Mouse (Mus musculus) hindbrain, embryonic 11.5 days (tissue): ENCODE data around the gene Efcab9. TPM values are rescaled to one million over a fixed set of nuclear protein-coding genes. Genes with fewer than 3 reads are reported as not detected.

ENCODE experiments used
- ATAC-seq: fragments of 200-750 bp; cut with Nextera tagmentation; 2 replicates; pipeline ENCODE4 v1.8.0; 2017; ENCODE audit warnings: mild to moderate bottlenecking, moderate TSS enrichment, moderate library complexity; ENCODE audit not compliant: low FRiP score
- DNase-seq: peaks from one replicate; pipeline ENCODE4 v3.0.0-alpha.2; 2015; ENCODE audit warnings: low spot score
- H3K27ac ChIP-seq: fragments of 300-500 bp; sonication (generic); 2 replicates; pipeline ENCODE4 v1.5.1; 2014; ENCODE audit warnings: mild to moderate bottlenecking, low read depth, low read length
- H3K27me3 ChIP-seq: fragments of 300-500 bp; sonication (generic); 2 replicates; pipeline ENCODE4 v1.6.1; 2014; ENCODE audit warnings: mild to moderate bottlenecking, low read length, moderate library complexity, mixed read lengths; ENCODE audit not compliant: control insufficient read depth, insufficient read depth
- H3K36me3 ChIP-seq: fragments of 300-500 bp; sonication (generic); 2 replicates; pipeline ENCODE4 v1.6.1; 2014; ENCODE audit warnings: mild to moderate bottlenecking, low read length, moderate library complexity, mixed read lengths; ENCODE audit not compliant: control insufficient read depth, insufficient read depth
- H3K4me1 ChIP-seq: fragments of 300-500 bp; sonication (generic); replicated peaks from 2 replicates; pipeline ENCODE4 v1.6.1; 2014; ENCODE audit warnings: low read length, mixed read lengths; ENCODE audit not compliant: control insufficient read depth, insufficient read depth
- H3K4me2 ChIP-seq: fragments of 300-500 bp; sonication (generic); replicated peaks from 2 replicates; pipeline ENCODE4 v1.6.1; 2014; ENCODE audit warnings: mild to moderate bottlenecking, low read depth, low read length
- H3K4me3 ChIP-seq: fragments of 300-500 bp; sonication (generic); 2 replicates; pipeline ENCODE4 v1.5.1; 2014; ENCODE audit warnings: low read depth, low read length
- H3K9ac ChIP-seq: fragments of 300-500 bp; sonication (generic); 2 replicates; pipeline ENCODE4 v1.6.1; 2014; ENCODE audit warnings: low read depth, low read length
- H3K9me3 ChIP-seq: fragments of 300-500 bp; sonication (generic); 2 replicates; pipeline ENCODE4 v1.6.1; 2016; ENCODE audit warnings: low read length; ENCODE audit not compliant: control insufficient read depth
- WGBS: fragments of 180-500 bp; shearing (Covaris S2); extraction: QIAGEN DNeasy Blood & Tissue Kit; methylation state at CpG from one replicate; pipeline ENCODE4 v1.1.7; 2014; 5-methylcytosine and 5-hydroxymethylcytosine counted together
- polyA plus RNA-seq: library from polyadenylated mRNA; unstranded; fragments of >200 nt; fragmentation: Nextera tagmentation; extraction: Ambion mirVana; gene quantifications from 2 replicates; pipeline ENCODE4 v1.2.1, GENCODE M21; 2014

Efcab9 gene
- polyA plus RNA-seq, 1 experiment from 2014 or later, result 0.28 TPM

- WGBS, result 94% methylated on average over 2 of the region's 2 CpGs
- Histone ChIP-seq H3K4me2 (no peak overlapping the region), H3K27ac (no peak overlapping the region), H3K4me1 (no peaks in the 10 kb centered on the region), H3K4me3 (no peak overlapping the region), H3K36me3 (no peaks in the 10 kb centered on the region), H3K9ac (no peak overlapping the region), H3K9me3 (no peaks in the 10 kb centered on the region), H3K27me3 (no peaks in the 10 kb centered on the region)
- DNase-seq, result no peak
- ATAC-seq, result no peak
Measured at GRCm38 (mm10) chr11:32503711-32504110, 28.2 kb downstream of the Efcab9 start.

GRCm38 (mm10) chr11:32499931-32500330 is 31.9 kb downstream of the Efcab9 start:
- H3K27ac ChIP-seq, result no peak overlapping the region
- no peaks in the 10 kb centered on the region for H3K27me3 ChIP-seq
- ATAC-seq, result no peak
- no peak for DNase-seq
- WGBS, result 98% methylated on average over 4 of the region's 4 CpGs
- H3K4me3 ChIP-seq, result no peak overlapping the region
- no peaks in the 10 kb centered on the region for H3K9me3 ChIP-seq
- H3K4me2 ChIP-seq, result no peak overlapping the region
- no peak overlapping the region for H3K9ac ChIP-seq
- no peaks in the 10 kb centered on the region for H3K36me3 ChIP-seq
- H3K4me1 ChIP-seq, result no peaks in the 10 kb centered on the region

- H3K9me3 ChIP-seq, result no peaks in the 10 kb centered on the region
Measured at GRCm38 (mm10) chr11:32498757-32499535, 32.9 kb downstream of the Efcab9 start.

GRCm38 (mm10) chr11:32495283-32495682 is 36.6 kb downstream of the Efcab9 start:
- 93% methylated on average over 2 of the region's 2 CpGs for WGBS

More at GRCm38 (mm10) chr11:32498757-32499535, 32.9 kb downstream of the Efcab9 start:
- H3K9ac ChIP-seq, result no peak overlapping the region
- no peaks in the 10 kb centered on the region for H3K27me3 ChIP-seq
- no peak overlapping the region for H3K4me3 ChIP-seq
- H3K27ac ChIP-seq, result no peak overlapping the region
- ATAC-seq (no peak), DNase-seq (no peak)
- H3K4me2 ChIP-seq, result no peak overlapping the region
- no peaks in the 10 kb centered on the region for H3K36me3 ChIP-seq
- 92% methylated on average over 7 of the region's 7 CpGs for WGBS
- no peaks in the 10 kb centered on the region for H3K4me1 ChIP-seq

GRCm38 (mm10) chr11:32493312-32493711 is 38.6 kb downstream of the Efcab9 start:
- H3K4me1 ChIP-seq, result no peaks in the 10 kb centered on the region
- H3K9me3 ChIP-seq, result no peaks in the 10 kb centered on the region
- no peak overlapping the region for H3K4me3 ChIP-seq
- no peak overlapping the region for H3K27ac ChIP-seq
- DNase-seq (no peak), ATAC-seq (no peak)
- H3K36me3 ChIP-seq, result no peaks in the 10 kb centered on the region
- H3K4me2 ChIP-seq, result no peak overlapping the region
- H3K27me3 ChIP-seq, result no peaks in the 10 kb centered on the region
- H3K9ac ChIP-seq, result no peak overlapping the region

More at GRCm38 (mm10) chr11:32495283-32495682, 36.6 kb downstream of the Efcab9 start:
- no peak overlapping the region for H3K9ac ChIP-seq
- no peaks in the 10 kb centered on the region for H3K4me1 ChIP-seq
- no peak overlapping the region for H3K4me2 ChIP-seq
- no peaks in the 10 kb centered on the region for H3K27me3 ChIP-seq
- DNase-seq (no peak), ATAC-seq (no peak)
- H3K27ac ChIP-seq, result no peak overlapping the region
- H3K4me3 ChIP-seq, result no peak overlapping the region
- no peaks in the 10 kb centered on the region for H3K36me3 ChIP-seq
- no peaks in the 10 kb centered on the region for H3K9me3 ChIP-seq

GRCm38 (mm10) chr11:32491079-32491478 is 40.8 kb downstream of the Efcab9 start:
- DNase-seq (no peak), ATAC-seq (no peak)
- no peaks in the 10 kb centered on the region for H3K9me3 ChIP-seq
- no peak overlapping the region for H3K4me2 ChIP-seq
- H3K9ac ChIP-seq, result no peak overlapping the region
- no peak overlapping the region for H3K4me3 ChIP-seq
- H3K36me3 ChIP-seq, result no peaks in the 10 kb centered on the region
- no peak overlapping the region for H3K27ac ChIP-seq
- no peaks in the 10 kb centered on the region for H3K27me3 ChIP-seq
- WGBS, result 89% methylated on average over 2 of the region's 2 CpGs
- H3K4me1 ChIP-seq, result no peaks in the 10 kb centered on the region

GRCm38 (mm10) chr11:32488808-32489670 is 42.8 kb downstream of the Efcab9 start:
- Histone ChIP-seq H3K4me3 (no peak overlapping the region), H3K9me3 (no peaks in the 10 kb centered on the region), H3K4me1 (no peaks in the 10 kb centered on the region), H3K36me3 (no peaks in the 10 kb centered on the region), H3K9ac (no peak overlapping the region), H3K4me2 (no peak overlapping the region), H3K27me3 (no peaks in the 10 kb centered on the region), H3K27ac (no peak overlapping the region)
- DNase-seq, result no peak
- WGBS, result 91% methylated on average over 5 of the region's 5 CpGs
- ATAC-seq, result no peak

- Histone ChIP-seq H3K9me3 (no peaks in the 10 kb centered on the region), H3K4me1 (no peaks in the 10 kb centered on the region), H3K27ac (no peak overlapping the region), H3K36me3 (no peaks in the 10 kb centered on the region), H3K4me3 (no peak overlapping the region), H3K27me3 (no peaks in the 10 kb centered on the region), H3K4me2 (no peak overlapping the region), H3K9ac (no peak overlapping the region)
- ATAC-seq (no peak), DNase-seq (no peak)
Measured at GRCm38 (mm10) chr11:32488344-32488743, 43.5 kb downstream of the Efcab9 start.
